Mouse (Mus musculus) adrenal gland, postnatal 36 days (tissue): ENCODE results near the gene Snapc4. TPM values are rescaled to one million over a fixed set of nuclear protein-coding genes. Genes with fewer than 3 reads are reported as not detected.
"Not testable (repeated sequence)": the region's sequence is repeated elsewhere in the genome, so short reads cannot be mapped to it uniquely, and the experiment has no call there.

ENCODE experiments used
- DNase-seq, 2 experiments: peaks; one replicate each; pipeline ENCODE4 v3.0.0; 2021; ENCODE audit warnings: mixed read lengths in 1 of 2
- total RNA-seq, 2 experiments: library from RNA; stranded (reverse); gene quantifications; 2 replicates each; pipeline ENCODE4 v1.2.3; 2021

The Snapc4 gene
- total RNA-seq, 2 experiments from 2014 or later, result 24.7 to 34.4 TPM

DNA sequence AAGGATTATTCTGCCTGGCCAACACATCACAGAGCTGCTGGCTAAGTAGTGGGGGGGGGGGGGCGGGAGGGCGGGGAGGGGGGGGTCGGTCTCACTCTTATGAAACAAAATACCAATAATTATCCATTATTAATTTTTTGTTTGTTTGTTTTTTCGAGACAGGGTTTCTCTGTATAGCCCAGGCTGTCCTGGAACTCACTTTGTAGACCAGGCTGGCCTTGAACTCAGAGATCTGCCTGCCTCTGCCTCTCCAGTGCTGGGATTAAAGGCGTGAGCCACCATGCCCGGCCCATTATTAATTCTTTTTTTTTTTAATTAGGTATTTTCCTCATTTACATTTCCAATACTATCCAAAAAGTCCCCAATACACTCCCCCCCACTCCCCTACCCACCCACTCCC is 418 bp upstream of the Snapc4 start:
- not testable (repeated sequence) for DNase-seq

DNA sequence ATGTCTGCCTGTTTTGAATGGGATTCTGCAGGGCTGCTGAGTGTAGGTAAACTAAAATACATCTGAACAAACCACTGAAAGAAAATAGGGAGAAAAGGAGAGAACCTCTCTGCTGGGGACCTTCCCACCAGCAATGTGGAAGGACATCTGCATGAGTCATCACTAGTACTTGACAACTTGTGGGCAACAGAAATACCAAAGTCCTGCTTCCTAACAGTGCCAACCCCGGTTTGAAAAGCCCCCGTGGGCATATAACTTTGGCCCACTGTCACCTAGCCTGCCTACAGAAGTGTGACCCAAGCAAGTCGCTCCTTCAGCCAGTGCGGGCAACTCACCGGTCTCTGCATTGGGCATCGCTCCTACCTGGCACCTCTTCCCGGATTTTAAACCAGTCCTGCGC is 8.1 kb downstream of the Snapc4 start:
- no peak for DNase-seq

DNA sequence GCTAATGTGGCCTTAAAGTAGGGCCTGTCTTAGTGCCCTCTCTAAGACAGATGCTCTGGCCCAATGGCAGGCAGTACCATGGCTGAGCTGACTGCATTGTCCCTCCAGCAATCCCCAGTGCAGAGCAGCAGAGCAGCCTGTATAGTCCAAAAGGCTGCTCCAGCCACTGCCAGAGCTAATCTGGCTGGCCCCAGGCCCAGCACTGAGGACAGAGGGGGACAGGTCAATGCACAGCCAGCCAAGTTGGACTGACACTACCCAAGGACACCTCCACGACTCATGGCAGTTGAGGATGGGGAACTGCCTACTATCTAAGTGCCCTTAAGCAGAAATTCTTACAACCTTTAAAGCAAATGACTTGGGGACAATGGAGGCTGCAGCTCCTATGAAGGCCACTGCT is 11.9 kb downstream of the Snapc4 start:
- peak in 1 of 2 experiments; percentile 38 for DNase-seq

DNA sequence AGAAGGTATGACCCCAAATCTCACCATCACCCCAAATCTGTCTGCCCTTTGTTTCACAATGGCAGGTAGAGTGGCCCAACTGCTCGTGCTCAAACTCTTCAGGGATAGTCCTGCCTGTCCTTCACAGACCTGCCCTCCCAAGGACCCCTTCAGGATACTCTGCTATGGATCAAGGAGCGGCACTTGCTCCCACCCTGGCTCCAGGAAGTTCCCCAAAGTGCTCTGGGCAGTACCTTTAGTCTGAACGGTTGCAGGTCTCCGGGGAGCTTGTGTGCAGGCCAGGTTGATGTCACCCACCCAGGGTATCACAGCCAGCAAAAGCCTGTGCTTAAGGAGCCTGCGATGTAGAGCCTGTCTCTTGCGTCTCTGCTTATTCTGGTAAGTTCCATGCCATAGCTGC is 12.5 kb downstream of the Snapc4 start:
- no peak for DNase-seq

DNA sequence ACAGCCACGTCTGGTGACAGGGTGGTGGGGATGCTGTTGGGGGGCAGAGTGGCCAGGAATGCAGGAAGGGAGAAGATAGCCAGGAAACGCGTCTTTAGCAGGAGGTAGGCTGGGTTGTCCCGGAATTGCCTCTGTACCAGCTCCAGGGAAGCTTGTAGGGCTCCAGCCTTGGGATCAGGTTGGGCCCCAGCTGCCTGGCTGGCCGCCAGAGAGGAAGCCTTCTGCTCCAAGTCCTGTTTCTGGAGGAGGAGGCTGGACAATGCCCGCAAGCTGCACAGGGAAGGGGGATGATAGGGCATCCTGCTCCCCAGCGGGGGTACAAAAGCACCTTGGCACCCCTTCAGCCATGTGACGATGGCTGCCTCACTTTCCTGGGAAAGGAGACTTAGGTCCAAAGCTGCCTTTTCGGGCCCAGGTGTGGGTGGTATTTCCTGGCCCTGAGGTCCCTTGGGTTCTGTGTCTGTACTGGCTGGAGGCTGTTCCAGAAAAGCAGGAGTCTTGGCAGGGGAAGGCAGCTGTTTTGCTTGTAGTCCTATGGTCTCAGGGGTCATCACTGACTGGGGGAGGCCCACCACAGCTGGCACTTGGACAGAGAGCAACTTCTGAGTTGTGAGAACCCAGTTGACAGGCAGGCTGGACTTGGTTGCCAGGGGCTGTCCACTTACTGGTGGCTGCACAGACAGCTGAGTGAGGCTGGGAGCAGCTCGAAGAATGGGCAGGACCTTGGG is 15.6 kb downstream of the Snapc4 start:
- DNase-seq, result peak; percentile 84 to 88

DNA sequence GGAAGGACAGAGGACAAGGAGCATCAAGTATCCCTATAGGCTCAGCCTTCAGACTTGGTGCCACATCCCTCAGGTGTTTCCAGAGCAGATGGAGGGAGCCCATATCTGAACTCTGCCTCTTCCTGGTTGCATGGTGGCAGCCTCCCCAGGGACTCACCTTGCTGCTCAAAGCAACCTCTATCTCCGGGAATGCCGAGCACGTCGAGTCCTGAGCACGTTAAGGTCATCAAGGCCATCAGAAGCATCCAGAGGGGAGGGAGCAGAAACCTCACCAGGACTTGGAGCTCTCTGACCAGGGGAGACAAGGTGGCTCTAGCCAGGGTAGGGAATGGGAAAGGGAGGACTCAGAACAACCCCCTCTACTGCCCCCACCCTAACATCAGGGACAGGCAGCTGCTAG is 17.0 kb downstream of the Snapc4 start:
- DNase-seq, result no peak

DNA sequence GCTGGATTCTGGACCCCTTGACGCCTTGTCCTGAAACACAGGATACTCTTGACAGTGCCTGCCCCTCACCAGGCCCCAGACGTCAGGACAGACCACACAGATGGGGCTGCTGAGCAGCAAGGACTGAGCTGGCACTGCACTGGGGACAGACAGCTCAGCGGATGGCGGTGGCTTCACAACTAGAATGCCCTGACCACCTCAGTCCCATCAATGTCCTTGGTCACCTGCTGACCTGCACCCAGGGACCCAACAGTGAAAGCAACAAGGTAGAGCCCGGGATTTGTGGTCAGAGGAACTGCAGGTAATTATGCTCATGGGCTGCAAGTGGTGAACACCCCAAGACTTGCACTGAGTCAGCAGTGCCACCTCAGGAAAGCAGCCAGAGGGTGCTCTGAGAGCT is 17.5 kb downstream of the Snapc4 start:
- DNase-seq, result no peak

DNA sequence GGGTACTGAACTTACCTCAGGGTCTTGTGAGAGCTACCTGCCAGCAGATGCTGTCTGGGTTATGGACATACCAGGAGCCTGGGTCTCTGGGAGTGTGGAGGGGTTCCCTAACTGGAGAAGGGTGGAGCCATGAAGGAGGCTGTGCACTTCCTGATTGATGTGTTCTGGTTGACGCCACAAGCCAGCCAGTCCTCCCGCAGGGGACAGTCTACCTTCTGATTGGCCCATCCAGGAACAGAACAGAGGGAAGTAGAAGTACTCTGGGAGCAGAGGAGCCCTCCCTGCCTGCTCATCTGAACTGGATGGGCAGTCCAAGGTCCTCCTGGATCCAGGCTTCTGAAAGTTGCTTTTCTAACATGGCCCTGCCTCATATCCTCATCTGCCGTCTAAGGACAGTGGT is 19.7 kb downstream of the Snapc4 start, which contains the start of gene Card9:
TSS of gene Card9 (minus strand) at position 147 of the 400 bp plus-strand sequence.
- DNase-seq, result no peak

DNA sequence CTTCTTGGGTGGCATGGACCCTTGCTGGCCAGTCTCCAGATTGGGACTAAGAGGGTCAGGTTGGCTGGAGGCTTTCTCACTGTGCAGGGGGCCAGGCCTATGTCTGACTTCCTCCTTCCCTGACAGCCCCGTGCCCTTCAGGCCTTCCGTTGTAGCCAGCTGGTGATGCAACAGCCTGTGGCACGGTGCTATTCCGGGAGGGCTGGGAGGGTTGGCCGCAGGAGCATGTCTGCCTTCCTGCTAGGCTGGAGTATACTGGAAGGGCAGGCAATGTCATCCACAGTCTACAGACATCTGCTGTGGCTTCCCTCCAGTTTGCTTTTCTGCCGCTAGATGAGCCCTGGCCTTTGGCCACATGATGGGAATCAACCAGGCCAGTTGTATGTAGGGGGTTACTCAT is 20.5 kb downstream of the Snapc4 start:
- peak in 1 of 2 experiments; percentile 39 for DNase-seq

DNA sequence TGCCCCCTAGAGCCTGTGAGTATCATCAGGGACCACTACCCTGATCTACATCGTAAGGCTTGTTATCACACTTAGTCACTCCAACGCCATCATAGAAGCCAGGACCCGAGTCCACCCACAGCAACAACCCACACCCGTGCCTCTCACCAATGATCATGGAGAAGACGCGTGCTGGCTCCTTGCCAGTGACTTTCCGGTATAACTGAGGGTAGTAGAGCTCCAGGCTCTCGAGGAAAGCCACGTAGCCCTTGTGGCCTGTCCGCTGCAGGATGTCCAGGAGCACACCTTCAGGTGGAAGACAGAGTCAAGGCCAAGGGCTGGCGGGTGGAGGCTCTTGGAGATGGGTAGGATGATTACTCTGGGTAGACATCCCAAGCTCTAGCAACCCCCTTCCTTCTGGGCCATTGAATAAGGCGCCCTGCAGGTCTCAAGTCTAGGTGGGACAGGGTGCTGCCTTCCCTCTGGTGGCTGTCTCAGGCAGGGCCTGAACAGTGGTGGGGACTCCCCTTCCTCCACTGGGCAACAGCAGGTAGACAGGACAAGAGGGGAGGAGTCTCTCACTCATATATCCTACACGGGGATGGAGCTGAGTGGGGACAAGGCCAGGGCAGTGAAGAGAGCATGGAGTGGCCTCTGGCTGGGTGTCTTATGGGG is 21.7 kb downstream of the Snapc4 start:
- DNase-seq, result no peak

DNA sequence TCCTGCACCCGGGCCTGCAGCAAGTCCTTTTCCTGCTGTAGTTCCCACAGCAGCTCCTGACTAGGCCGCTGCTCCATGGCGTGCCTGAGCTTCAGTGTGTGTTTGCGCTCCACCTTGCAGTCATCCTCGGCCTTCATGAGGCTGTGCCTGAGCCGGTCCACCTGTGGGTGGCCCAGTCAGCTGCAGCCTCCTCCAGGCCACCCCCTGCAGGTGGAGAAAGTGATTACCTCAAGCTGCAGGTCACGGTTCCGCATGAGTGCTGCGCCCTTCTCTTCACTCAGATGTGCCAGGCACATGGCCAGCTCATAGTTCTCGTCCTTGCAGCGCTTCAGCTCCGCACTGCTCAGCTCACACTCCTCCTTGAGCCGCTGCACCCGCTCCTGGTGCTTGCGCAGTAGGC is 23.0 kb downstream of the Snapc4 start:
- peak in 1 of 2 experiments; percentile 31 for DNase-seq

DNA sequence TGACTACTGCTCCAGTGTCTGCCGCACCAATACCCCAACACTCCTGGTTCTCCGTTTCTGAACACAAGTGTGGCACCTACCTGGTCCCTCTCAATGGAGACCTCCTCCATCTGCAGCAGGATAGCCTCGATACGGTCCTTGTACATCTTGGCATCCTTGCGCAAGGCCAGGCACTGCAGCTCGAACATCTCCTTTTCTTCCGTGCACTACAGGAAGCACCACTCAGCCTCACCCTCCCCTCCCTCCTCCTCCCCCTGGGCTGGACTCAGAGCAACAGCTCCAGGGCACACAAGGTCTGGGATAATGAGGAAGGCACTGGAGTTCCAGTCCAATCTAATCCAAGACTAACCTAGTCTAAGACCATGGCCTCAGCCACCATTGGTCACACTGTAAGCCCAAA is 23.8 kb downstream of the Snapc4 start:
- no peak for DNase-seq

DNA sequence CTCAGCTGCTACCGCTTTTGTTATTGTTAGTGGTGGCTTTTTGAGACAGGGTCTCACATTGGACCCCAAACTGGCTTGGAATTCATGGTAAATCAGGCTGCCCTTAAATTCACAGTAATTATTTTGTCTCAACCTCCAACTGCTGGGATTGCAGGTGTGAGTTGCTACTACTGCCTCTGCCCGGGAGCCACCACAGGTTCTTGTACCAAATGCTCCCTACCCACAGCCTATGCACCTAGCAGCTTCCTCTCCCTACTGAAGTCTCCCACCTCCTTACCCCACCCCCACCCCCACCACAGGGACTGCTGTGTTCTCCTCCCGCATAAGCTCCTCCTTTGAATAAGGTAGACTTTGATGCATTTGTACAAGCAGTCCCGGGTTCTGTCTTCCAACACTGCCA is 24.2 kb downstream of the Snapc4 start:
- no peak for DNase-seq

DNA sequence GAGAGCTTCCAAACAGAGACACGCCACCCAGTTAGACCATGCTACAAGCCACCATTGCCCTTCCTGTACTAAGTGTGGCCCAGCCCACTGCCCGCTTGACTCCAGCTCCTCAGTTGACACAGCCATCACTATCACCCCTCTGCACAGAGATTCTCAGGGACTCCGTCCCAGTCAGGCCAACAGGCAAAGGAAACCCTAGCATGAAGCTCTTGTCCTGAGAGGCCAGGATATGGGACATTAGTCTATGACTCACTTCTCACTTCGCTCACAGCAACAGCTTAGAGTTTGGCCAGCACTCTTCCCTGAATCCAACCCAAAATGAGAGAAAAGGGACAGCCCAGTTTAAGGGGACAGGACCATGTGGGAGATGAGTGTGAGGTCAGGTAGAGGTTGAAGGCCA is 26.1 kb downstream of the Snapc4 start:
- no peak for DNase-seq

DNA sequence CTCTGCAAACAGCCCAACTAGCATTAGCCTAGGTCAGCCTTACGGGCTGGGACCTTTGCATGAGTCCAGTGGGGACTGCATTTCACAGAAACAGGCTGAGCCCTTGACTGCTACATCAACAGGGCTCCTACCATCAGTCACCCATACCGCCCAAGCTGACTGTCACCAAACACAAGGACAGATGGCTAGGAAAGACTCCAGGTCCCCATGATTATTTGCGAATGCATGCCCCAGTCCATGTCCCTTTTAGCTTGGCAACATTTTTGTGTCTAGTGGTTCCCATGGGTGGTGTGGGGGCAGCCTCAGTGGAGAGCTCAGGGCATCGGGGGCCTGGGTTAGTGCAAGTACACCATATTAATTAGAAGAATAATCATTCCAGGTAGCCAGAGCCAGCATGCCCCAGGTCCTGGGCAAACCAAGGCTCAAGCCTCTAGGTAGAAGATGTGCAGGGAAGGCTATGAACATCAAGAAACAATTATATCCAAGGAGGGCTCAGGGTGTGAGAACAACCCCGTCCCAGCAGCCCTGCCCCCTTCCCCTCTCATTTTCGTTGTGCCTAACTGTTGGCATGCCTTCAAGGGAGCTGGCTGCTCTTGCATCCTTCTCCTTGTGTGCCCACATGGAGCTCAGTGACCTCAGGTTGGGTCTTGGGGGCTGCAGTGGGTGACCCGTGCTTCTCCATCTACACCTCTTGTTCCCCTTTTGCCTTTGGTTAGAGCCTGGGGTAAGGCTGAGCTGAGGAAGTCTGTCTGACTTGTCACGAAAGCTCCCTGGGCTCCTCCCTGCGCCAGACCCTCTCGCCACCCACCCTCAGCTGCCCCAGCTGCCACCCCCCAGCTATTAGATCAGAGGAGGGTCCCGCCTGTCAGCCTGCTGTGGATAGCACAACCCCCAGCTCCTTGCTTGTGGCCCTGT is 27.1 kb downstream of the Snapc4 start:
- no peak for DNase-seq

DNA sequence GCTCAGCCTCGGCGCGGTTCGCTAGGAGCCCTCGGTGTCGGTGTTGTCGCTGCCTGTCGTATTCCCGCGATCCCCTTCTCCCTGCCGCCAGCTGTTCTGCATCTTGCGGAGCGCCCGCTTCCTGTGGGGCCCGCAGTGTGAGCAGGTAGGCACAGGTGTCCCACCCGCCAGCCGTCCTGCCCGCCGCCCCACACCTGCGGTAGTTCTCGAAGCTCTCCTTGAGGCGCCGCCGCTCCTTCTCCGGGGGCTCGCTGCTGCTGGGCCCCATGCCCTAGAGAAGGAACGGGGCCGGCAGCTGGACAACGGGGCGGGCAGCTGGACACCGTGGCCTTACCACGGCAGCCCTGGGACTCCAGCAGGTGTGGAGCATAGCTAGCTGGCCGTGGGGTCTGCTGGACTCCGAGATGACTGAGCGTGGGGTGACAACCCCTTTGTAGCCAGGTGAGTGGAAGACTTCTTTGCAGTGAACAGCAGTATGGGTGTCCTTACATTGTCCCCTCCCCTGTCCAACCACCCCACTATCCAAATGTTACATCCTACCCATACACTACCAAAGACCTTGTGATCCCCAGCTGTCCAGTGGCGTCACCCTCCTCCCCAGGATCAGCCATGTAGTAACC is 28.1 kb downstream of the Snapc4 start:
- DNase-seq, result peak; percentile 37 to 45

DNA sequence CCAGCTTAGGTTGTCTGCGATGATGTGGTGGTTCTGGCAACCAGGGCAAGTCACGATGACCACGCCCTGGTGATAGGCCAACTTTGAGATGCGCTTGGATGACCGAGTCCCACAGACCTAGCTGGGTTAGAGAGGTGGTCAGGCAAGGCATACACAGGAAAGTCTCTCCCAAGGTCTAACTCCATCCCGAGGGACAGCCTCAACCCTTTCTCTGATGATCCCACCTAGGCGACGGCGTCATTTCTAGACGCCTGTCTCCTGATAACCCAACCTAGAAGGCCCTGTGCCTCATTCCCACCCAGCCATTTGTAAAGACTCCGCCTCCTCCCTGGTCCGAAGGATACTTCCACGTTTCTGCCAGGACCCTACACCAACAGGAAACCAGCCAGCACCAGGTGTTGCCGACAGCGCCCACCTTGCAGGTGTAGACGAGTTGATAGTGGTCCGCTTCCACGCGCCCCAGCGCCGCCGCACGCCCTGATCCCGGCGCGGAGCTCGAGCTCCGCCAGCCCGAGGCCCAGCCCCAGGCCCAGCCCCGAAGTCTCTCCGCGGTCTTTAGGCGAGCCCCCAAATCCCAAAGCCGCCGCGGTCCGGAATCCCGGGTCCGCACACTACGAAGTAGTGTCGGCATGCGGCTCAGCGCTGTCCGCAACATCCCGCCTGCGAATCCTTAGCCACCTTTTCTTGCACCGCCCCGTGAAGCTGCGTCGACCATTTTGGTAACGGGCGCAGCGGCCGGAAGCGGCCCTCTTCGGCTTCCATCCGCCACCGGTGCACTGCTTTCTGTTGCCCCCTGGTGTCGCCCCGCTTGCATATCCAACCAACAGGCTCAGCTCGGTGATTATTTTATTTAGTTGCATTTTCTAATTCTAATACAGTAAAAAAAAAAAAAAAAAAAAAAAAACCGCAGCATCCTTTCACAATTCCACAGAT is 28.8 kb downstream of the Snapc4 start, which contains the start of gene Dnlz:
TSS of gene Dnlz (minus strand) at position 753 of the 933 bp plus-strand sequence.
- DNase-seq, result peak; percentile 95 to 96

DNA sequence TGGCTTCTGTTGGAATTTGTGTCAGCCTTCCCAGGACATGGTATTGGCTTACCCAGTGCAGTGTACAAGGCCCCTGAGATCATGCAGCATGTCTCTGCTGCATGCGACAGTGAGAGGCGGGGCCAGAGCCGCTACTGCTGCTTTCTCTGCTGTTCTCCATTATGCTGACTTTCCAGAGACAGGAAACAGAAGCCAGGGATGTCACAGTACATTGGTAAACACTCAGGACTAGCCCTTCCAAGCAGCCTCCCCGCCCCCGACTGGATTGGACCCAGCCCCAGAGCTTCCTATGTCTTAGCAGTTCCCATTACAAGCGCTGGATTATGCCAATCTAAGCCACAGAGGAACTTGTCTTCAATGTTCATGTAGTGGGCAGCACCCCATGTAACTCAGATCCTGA is 32.2 kb downstream of the Snapc4 start:
- DNase-seq, result peak in 1 of 2 experiments; percentile 25

DNA sequence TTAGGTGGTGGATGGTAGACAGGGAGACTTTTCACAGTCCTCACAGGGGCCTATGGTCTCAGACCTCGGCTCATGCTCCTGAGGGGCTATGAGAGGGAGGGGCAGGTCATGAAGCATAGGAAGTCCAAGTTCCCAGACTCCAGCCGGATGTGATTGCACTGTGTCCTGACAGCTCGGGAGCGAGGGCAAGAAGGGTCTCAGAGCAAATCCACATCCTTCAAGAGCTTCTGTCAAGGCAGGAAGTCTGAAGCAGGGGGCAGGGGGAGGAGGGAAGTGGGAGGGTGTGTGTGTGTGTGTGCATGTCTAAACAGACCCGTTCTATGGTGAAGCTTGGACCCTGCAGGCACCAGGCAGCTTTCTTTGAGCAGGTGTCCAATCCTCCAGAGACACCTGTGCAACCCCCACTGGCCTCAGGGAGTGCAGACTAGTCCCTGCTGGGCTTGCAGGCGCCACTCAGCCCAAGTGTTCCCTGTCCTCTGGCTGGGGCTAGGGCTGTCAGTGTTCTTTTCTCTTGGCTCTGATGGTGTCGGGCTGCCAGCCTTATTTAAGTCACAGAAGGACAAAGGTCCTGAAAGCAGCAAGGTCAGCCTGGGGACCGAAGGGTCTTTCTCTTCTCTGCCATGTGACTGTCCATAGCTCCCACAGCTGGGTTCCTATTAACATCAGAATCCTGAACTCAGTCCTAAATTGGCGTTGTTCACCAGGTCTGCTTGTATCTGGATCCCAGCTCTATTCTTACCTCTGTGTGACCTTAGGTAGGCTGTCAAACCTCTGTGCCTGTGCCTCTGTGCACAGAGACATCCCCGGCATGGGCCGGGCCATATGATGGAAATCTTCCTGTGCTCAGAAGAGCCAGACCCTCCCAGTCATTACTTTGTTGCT is 37.6 kb downstream of the Snapc4 start:
- peak in 1 of 2 experiments; percentile 59 for DNase-seq

DNA sequence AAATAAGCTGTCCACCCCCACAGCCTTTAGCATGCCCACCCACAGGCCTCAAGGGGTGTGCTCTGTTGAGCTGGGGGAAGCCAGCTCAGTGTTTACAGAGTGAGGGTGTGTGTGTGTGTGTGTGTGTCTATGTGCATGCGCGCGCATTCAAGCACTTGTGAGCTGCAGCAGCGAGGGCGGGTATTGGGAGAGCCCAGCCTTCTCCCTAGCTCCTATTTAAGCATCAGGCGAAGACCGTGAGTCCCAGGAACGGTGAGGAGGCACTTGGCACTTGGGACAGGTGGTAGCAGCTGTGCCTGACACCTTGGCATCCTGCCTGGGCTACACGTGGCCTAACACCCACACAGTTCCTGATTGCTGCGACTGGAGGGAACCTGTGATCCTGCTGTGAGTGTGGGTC is 38.4 kb downstream of the Snapc4 start:
- DNase-seq, result peak in 1 of 2 experiments; percentile 52
